Mouse (Mus musculus) heart, adult 8-10 months (tissue): ENCODE measurements around the gene Ptger3. TPM values are rescaled to one million over a fixed set of nuclear protein-coding genes. Genes with fewer than 3 reads are reported as not detected.

Source experiments
- microRNA-seq: library from miRNA; unstranded; fragments of <30 nt; microRNA quantifications from one replicate; pipeline ENCODE4 v1.2.0, GENCODE M21; 2022
- total RNA-seq, 4 experiments: library from RNA; stranded (reverse); gene quantifications; 2 replicates each; pipeline ENCODE4 v1.2.4; 2022

Gene Ptger3
- total RNA-seq, 4 experiments from 2014 or later = 0.22 to 0.34 (median 0.28) TPM

Small RNA genes within 50 kb of the gene (microRNA-seq; reads per million reads assigned to microRNA genes)
- 190 reads per million, percentile 66 among the genes with 10 or more reads in this experiment for gene Mir186

Other genes starting within 250 kb of the Ptger3 start
- 10 to 100 TPM; 38.5 to 46.6 (median 41.1) TPM for gene Zranb2, start 32.7 kb upstream of the Ptger3 start, total RNA-seq